Mouse (Mus musculus): ENCODE results near the gene Gm48552.

Gene Gm48552

GRCm38 (mm10) chr10:81431526-81432168 is 42.8 kb downstream of the Gm48552 start:
- DNase-seq (ENCODE audit: low spot score in 2 of 2) = peak in 1 of 2 experiments; percentile 47

- DNase-seq (ENCODE audit: low spot score in 2 of 2) = no peak
Observed at GRCm38 (mm10) chr10:81432169-81432867, 43.5 kb downstream of the Gm48552 start.

GRCm38 (mm10) chr10:81432868-81433262 is 44.1 kb downstream of the Gm48552 start:
- DNase-seq (ENCODE audit: low spot score in 2 of 2) = peak; percentile 94 to 95

- DNase-seq (ENCODE audit: low spot score in 2 of 2) = no peak
Observed at GRCm38 (mm10) chr10:81433541-81434289, 44.9 kb downstream of the Gm48552 start.

GRCm38 (mm10) chr10:81434361-81435263 is 45.8 kb downstream of the Gm48552 start:
- DNase-seq (ENCODE audit: low spot score in 2 of 2) = no peak

GRCm38 (mm10) chr10:81435436-81435835 is 46.6 kb downstream of the Gm48552 start:
- peak; percentile 59 to 77 for DNase-seq (ENCODE audit: low spot score in 2 of 2)
